Mouse (Mus musculus) embryonic facial prominence, embryonic 10.5 days (tissue): ENCODE measurements around the gene Sf3a3. TPM values are rescaled to one million over a fixed set of nuclear protein-coding genes. Genes with fewer than 3 reads are reported as not detected.

Experiments used
- DNase-seq: peaks from one replicate; pipeline ENCODE4 v3.0.0-alpha.2; 2017; ENCODE audit warnings: low spot score
- H3K27ac ChIP-seq: fragments of 300-500 bp; sonication (generic); replicated peaks from 2 replicates; pipeline ENCODE4 v1.5.1; 2016; ENCODE audit warnings: mild to moderate bottlenecking
- H3K27me3 ChIP-seq: fragments of 300-500 bp; sonication (generic); replicated peaks from 2 replicates; pipeline ENCODE4 v1.6.1; 2016; ENCODE audit warnings: low read depth, mild to moderate bottlenecking; ENCODE audit not compliant: poor library complexity, severe bottlenecking
- H3K36me3 ChIP-seq: fragments of 300-500 bp; sonication (generic); replicated peaks from 2 replicates; pipeline ENCODE4 v1.6.1; 2016; ENCODE audit warnings: mild to moderate bottlenecking, moderate library complexity
- H3K4me1 ChIP-seq: fragments of 300-500 bp; sonication (generic); 2 replicates; pipeline ENCODE4 v1.6.1; 2016
- H3K4me3 ChIP-seq: fragments of 300-500 bp; sonication (generic); 2 replicates; pipeline ENCODE4 v1.5.1; 2016; ENCODE audit warnings: mild to moderate bottlenecking, moderate library complexity
- H3K9me3 ChIP-seq: fragments of 300-500 bp; sonication (generic); 2 replicates; pipeline ENCODE4 v1.6.1; 2016; ENCODE audit warnings: mild to moderate bottlenecking
- WGBS: fragments of 180-500 bp; shearing (Covaris S2); methylation state at CpG from one replicate; pipeline ENCODE4 v1.1.7; 2016; 5-methylcytosine and 5-hydroxymethylcytosine counted together
- microRNA counts: library from miRNA; unstranded; fragments of <30 nt; microRNA quantifications from one replicate; lab custom pipeline; 2017
- microRNA-seq: library from miRNA; unstranded; fragments of <30 nt; microRNA quantifications from one replicate; pipeline ENCODE4, GENCODE M21; 2017
- polyA plus RNA-seq: library from polyadenylated mRNA; unstranded; fragments of >200 nt; fragmentation: Nextera tagmentation; extraction: Ambion mirVana; gene quantifications from 2 replicates; pipeline ENCODE4 v1.2.1, GENCODE M21; 2016

Gene Sf3a3
- polyA plus RNA-seq, 1 experiment from 2014 or later = 265 TPM

DNA sequence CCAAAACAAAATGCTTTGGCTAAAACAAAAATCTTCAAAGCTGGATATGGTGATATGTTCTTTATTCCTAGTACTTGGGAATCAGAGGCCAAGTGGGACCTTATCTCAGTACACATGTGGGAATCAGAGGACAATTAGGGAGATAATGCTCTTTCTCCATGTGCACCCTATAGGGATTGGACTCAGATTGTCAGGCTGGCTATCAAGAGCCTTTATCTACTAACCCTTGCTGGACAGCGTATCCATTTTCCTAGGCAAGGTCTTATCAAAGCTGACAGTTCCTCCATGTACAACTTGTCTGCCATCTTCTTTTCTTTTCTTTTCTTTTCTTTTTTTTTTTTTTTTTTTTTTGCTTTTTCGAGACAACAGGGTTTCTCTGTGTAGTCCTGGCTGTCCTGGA, 58.9 kb downstream of the Sf3a3 start:
- Histone ChIP-seq H3K27me3 (no peaks in the 10 kb centered on the region), H3K27ac (no peak overlapping the region), H3K4me3 (no peak overlapping the region)

DNA sequence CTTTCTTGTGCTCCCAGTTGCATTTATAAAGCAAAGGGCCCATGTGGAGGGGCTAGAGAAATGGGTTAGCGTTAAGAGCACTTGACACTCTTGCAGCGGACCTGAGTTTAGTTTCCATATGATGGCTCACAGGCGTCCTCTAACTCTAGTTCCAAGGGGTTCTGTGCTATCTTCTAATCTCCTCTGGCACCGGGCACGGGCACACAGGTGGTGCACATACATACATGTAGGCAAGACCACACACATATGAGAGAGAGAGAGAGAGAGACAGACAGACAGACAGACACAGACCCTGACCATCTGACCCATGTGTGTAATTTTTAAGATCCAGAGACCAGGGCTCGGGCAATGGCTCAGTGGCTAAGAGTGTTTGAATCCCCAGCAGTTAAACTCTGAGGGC, 59.4 kb downstream of the Sf3a3 start:
- peaks cover 5% of the 10 kb centered on the region; the same call in 1 of the 2 replicates for H3K36me3 ChIP-seq
- no peaks in the 10 kb centered on the region for H3K4me1 ChIP-seq
- 89% methylated on average over 6 of the region's 6 CpGs for WGBS
- DNase-seq = no peak
- no peaks in the 10 kb centered on the region for H3K9me3 ChIP-seq
- H3K4me3 ChIP-seq = no peak overlapping the region
- no peak overlapping the region for H3K27ac ChIP-seq
- no peaks in the 10 kb centered on the region for H3K27me3 ChIP-seq

More for the DNA sequence above, 58.9 kb downstream of the Sf3a3 start:
- 88% methylated on average over 2 of the region's 2 CpGs for WGBS
- no peak for DNase-seq
- Histone ChIP-seq H3K9me3 (no peaks in the 10 kb centered on the region), H3K4me1 (no peaks in the 10 kb centered on the region), H3K36me3 (no peaks in the 10 kb centered on the region)

DNA sequence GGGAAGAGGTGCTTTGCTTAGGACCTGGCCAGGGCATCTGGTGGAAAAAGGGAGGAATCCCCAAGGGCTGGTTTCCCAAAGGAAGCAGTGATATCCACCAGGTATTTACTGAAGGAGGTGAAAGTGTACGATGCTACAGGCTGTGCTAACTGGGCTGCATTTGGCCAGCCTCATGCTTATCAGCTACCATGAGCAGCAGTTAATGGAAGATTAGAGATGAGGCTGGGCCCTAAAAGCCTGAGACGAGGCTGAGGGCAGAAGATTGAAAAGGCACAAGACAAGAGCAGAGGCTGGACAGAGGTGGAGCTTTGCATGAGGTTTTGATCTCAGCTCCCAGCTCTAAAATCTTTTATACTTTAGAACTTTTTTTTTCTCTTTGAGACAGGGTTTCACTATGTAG, 59.9 kb downstream of the Sf3a3 start:
- Histone ChIP-seq H3K9me3 (no peaks in the 10 kb centered on the region), H3K27me3 (no peaks in the 10 kb centered on the region), H3K4me1 (no peaks in the 10 kb centered on the region), H3K36me3 (peaks cover 9% of the 10 kb centered on the region; the same call in 1 of the 2 replicates), H3K27ac (no peak overlapping the region), H3K4me3 (no peak overlapping the region)
- WGBS = 78% methylated on average over 2 of the region's 2 CpGs
- DNase-seq = no peak

DNA sequence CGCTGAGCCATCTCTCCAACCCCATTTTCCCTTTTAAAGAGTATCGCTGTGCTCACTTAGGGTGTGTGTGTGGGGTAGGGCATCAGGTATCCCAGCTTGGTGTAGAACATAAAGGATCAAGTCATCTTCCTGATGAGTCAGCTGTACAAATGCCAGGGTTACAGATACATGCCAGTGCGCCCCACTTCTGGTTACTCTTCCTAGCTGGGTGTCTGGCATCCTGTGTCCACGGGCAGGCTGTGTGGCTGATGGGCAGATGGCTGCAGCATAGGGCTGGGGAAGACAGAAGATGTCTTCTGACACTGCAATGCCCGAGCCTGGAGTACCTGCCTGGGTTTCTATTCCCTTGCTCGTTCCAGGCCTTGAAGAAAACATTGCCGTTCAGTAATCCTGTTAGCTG, 66.8 kb downstream of the Sf3a3 start:
- H3K27ac ChIP-seq = no peak overlapping the region
- H3K4me3 ChIP-seq = no peak overlapping the region
- no peak for DNase-seq
- 91% methylated on average over 7 of the region's 7 CpGs for WGBS
- H3K27me3 ChIP-seq = no peaks in the 10 kb centered on the region
- peaks cover 76% of the 10 kb centered on the region for H3K36me3 ChIP-seq
- H3K4me1 ChIP-seq = no peaks in the 10 kb centered on the region
- no peaks in the 10 kb centered on the region for H3K9me3 ChIP-seq

MicroRNA genes within 50 kb of the gene (microRNA counts, 519-probe panel; counts per million panel counts)
- microRNA mmu-miR-697 (lab: Ali Mortazavi, UCI) = 188 counts per million, percentile 57 among the panel's probes with 10 or more counts
- 188 counts per million, percentile 57 among the panel's probes with 10 or more counts for microRNA mmu-miR-698 (lab: Ali Mortazavi, UCI)

Small RNA genes lying within 50 kb of the gene (microRNA-seq; reads per million reads assigned to microRNA genes)
- gene Gm24721 (not detected), gene Mir697 (not detected), gene Mir698 (not detected)

Other genes starting within 250 kb of the Sf3a3 start
- gene 3100002H09Rik, start 104.0 kb upstream of the Sf3a3 start, polyA plus RNA-seq = 0.24 TPM in 1 of 2 replicates, not detected in the other
- 1.7 and 2.5 TPM in 2 replicates for gene Pou3f1, start 58.0 kb upstream of the Sf3a3 start, polyA plus RNA-seq
- gene Utp11, start 21.2 kb upstream of the Sf3a3 start, polyA plus RNA-seq = 70.8 and 78.6 TPM in 2 replicates
- 10.8 and 15.5 TPM in 2 replicates for gene Fhl3, start 14.1 kb upstream of the Sf3a3 start, polyA plus RNA-seq
- 25.0 and 25.2 TPM in 2 replicates for gene Inpp5b, start 27.1 kb downstream of the Sf3a3 start, polyA plus RNA-seq
- gene Mtf1, start 87.3 kb downstream of the Sf3a3 start, polyA plus RNA-seq = 15.9 and 17.9 TPM in 2 replicates
- gene Yrdc, start 135.9 kb downstream of the Sf3a3 start, polyA plus RNA-seq = 40.4 and 41.1 TPM in 2 replicates
- gene 1110065P20Rik, start 136.4 kb downstream of the Sf3a3 start, polyA plus RNA-seq = 38.9 and 40.3 TPM in 2 replicates
- gene Maneal, start 147.4 kb downstream of the Sf3a3 start, polyA plus RNA-seq = 1.0 and 1.2 TPM in 2 replicates
- gene Epha10, start 166.1 kb downstream of the Sf3a3 start, polyA plus RNA-seq = 1.1 and 1.6 TPM in 2 replicates
- 17.6 and 18.0 TPM in 2 replicates for gene 9930104L06Rik, start 222.3 kb downstream of the Sf3a3 start, polyA plus RNA-seq
- 230 and 239 TPM in 2 replicates for gene Cdca8, start 224.5 kb downstream of the Sf3a3 start, polyA plus RNA-seq